Mouse (Mus musculus): ENCODE results near the gene Ehd2. TPM values are rescaled to one million over a fixed set of nuclear protein-coding genes. Genes with fewer than 3 reads are reported as not detected.

The Ehd2 gene
- polyA plus RNA-seq, 1 experiment, result not detected

GRCm38 (mm10) chr7:15954436-15954835 is 12.9 kb downstream of the Ehd2 start:
- TF ChIP-seq POLR2A (IDR thresholded peaks at IDR 0.05; ENCODE audit: insufficient read depth, low read depth, low read length) (no peak), CTCF (IDR thresholded peaks at IDR 0.05; ENCODE audit: insufficient read depth, low read depth, low read length) (no peak)
- no peak overlapping the region for H3K4me3 ChIP-seq (ENCODE audit: insufficient read depth, low read depth, low read length)
- 0 out of 2 replicates have a peak, but pooled peaks cover 5% of the 10 kb centered on the region for H3K4me1 ChIP-seq (ENCODE audit: control insufficient read depth, insufficient read depth, low read length)
- no peak overlapping the region for H3K27ac ChIP-seq (ENCODE audit: insufficient read depth, low read depth, low read length)
- WGBS, result 81% methylated on average over 7 of the region's 7 CpGs

- 94% methylated on average over 13 of the region's 13 CpGs for WGBS
- peaks cover 10% of the 10 kb centered on the region for H3K4me1 ChIP-seq (ENCODE audit: control insufficient read depth, insufficient read depth, low read length)
- no peak overlapping the region for H3K27ac ChIP-seq (ENCODE audit: insufficient read depth, low read depth, low read length)
- TF ChIP-seq POLR2A (IDR thresholded peaks at IDR 0.05; ENCODE audit: insufficient read depth, low read depth, low read length) (no peak), CTCF (IDR thresholded peaks at IDR 0.05; ENCODE audit: insufficient read depth, low read depth, low read length) (no peak)
- H3K4me3 ChIP-seq (ENCODE audit: insufficient read depth, low read depth, low read length), result no peak overlapping the region
These were observed 13.9 kb downstream of the Ehd2 start for GRCm38 (mm10) chr7:15953307-15954074.

GRCm38 (mm10) chr7:15952416-15952815 is 15.0 kb downstream of the Ehd2 start:
- Histone ChIP-seq H3K4me3 (ENCODE audit: insufficient read depth, low read depth, low read length) (no peak overlapping the region), H3K4me1 (ENCODE audit: control insufficient read depth, insufficient read depth, low read length) (peaks cover 18% of the 10 kb centered on the region), H3K27ac (ENCODE audit: insufficient read depth, low read depth, low read length) (no peak overlapping the region)
- TF ChIP-seq POLR2A (IDR thresholded peaks at IDR 0.05; ENCODE audit: insufficient read depth, low read depth, low read length), result no peak
- no peak for TF ChIP-seq CTCF (IDR thresholded peaks at IDR 0.05; ENCODE audit: insufficient read depth, low read depth, low read length)
- WGBS, result 83% methylated on average over 3 of the region's 3 CpGs

- Histone ChIP-seq H3K4me3 (ENCODE audit: insufficient read depth, low read depth, low read length) (no peak overlapping the region), H3K27ac (ENCODE audit: insufficient read depth, low read depth, low read length) (no peak overlapping the region), H3K4me1 (ENCODE audit: control insufficient read depth, insufficient read depth, low read length) (peaks cover 16% of the 10 kb centered on the region)
- WGBS, result 89% methylated on average over 15 of the region's 15 CpGs
- TF ChIP-seq CTCF (IDR thresholded peaks at IDR 0.05; ENCODE audit: insufficient read depth, low read depth, low read length) (no peak), POLR2A (IDR thresholded peaks at IDR 0.05; ENCODE audit: insufficient read depth, low read depth, low read length) (no peak)
These were observed 17.4 kb downstream of the Ehd2 start for GRCm38 (mm10) chr7:15950008-15950407.

- Histone ChIP-seq H3K4me3 (ENCODE audit: insufficient read depth, low read depth, low read length) (no peak overlapping the region), H3K4me1 (ENCODE audit: control insufficient read depth, insufficient read depth, low read length) (peaks cover 15% of the 10 kb centered on the region), H3K27ac (ENCODE audit: insufficient read depth, low read depth, low read length) (no peak overlapping the region)
- no peak for TF ChIP-seq CTCF (IDR thresholded peaks at IDR 0.05; ENCODE audit: insufficient read depth, low read depth, low read length)
- WGBS, result 87% methylated on average over 7 of the region's 7 CpGs
These were observed 18.1 kb downstream of the Ehd2 start for GRCm38 (mm10) chr7:15949216-15949790.

GRCm38 (mm10) chr7:15948381-15948941 is 18.9 kb downstream of the Ehd2 start:
- H3K4me1 ChIP-seq (ENCODE audit: control insufficient read depth, insufficient read depth, low read length), result peaks cover 21% of the 10 kb centered on the region
- peak overlapping the region; percentile 39 for H3K4me3 ChIP-seq (ENCODE audit: insufficient read depth, low read depth, low read length)
- 1% methylated on average over 23 of the region's 23 CpGs for WGBS
- TF ChIP-seq CTCF (IDR thresholded peaks at IDR 0.05; ENCODE audit: insufficient read depth, low read depth, low read length) (peak; percentile 85), POLR2A (IDR thresholded peaks at IDR 0.05; ENCODE audit: insufficient read depth, low read depth, low read length) (no peak)
- peak overlapping the region; percentile 54; the same call in 1 of the 2 replicates for H3K27ac ChIP-seq (ENCODE audit: insufficient read depth, low read depth, low read length)

GRCm38 (mm10) chr7:15947653-15948260 is 19.6 kb downstream of the Ehd2 start:
- WGBS, result 43% methylated on average over 4 of the region's 4 CpGs
- peaks cover 21% of the 10 kb centered on the region for H3K4me1 ChIP-seq (ENCODE audit: control insufficient read depth, insufficient read depth, low read length)
- no peak for TF ChIP-seq POLR2A (IDR thresholded peaks at IDR 0.05; ENCODE audit: insufficient read depth, low read depth, low read length)
- H3K4me3 ChIP-seq (ENCODE audit: insufficient read depth, low read depth, low read length), result no peak overlapping the region
- no peak overlapping the region; the same call in 1 of the 2 replicates for H3K27ac ChIP-seq (ENCODE audit: insufficient read depth, low read depth, low read length)

GRCm38 (mm10) chr7:15945721-15946536 is 21.4 kb downstream of the Ehd2 start, which contains the start of gene Nop53:
TSS of gene Nop53 (minus strand) at chr7:15946074.
- 2% methylated on average over 59 of the region's 59 CpGs for WGBS
- TF ChIP-seq CTCF (IDR thresholded peaks at IDR 0.05; ENCODE audit: insufficient read depth, low read depth, low read length) (no peak), POLR2A (IDR thresholded peaks at IDR 0.05; ENCODE audit: insufficient read depth, low read depth, low read length) (peak; percentile 35; the same call in 1 of the 2 replicates)
- H3K27ac ChIP-seq (ENCODE audit: insufficient read depth, low read depth, low read length), result peak within 1 kb of the TSS; percentile 85

More at GRCm38 (mm10) chr7:15945721-15946536, 21.4 kb downstream of the Ehd2 start, which contains the start of gene Nop53:
- Histone ChIP-seq H3K4me1 (ENCODE audit: control insufficient read depth, insufficient read depth, low read length) (peaks cover 21% of the 10 kb centered on the region), H3K4me3 (ENCODE audit: insufficient read depth, low read depth, low read length) (peak within 1 kb of the TSS; percentile 62)

Measured in olfactory bulb, adult 2 months (tissue).